Mouse (Mus musculus): ENCODE data around the gene Dennd2d. TPM values are rescaled to one million over a fixed set of nuclear protein-coding genes. Genes with fewer than 3 reads are reported as not detected.

The Dennd2d gene
- polyA plus RNA-seq, 1 experiment from 2014 or later = 1.5 TPM

DNA sequence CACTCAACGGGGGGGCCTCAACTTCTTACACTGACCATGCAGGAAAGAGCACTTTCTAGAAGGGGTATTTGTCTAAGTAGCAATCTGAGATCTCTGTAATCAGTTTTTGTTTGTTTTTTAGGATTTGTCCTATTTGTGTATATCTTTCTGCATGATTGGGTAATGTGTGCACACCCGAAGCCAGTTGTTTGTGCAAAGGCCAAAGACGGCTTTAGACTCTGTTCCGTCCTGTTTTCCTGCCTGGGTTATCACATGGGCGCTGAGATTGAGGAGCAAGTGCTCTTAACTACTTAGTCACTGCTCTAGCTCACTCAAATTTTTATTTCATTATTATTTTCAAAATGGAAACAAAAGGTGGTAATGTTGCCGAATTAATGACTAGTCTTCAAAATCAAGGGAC, 32.8 kb downstream of the Dennd2d start:
- Histone ChIP-seq H3K27ac (ENCODE audit: low read length) (no peak overlapping the region), H3K4me3 (ENCODE audit: low read depth, low read length) (no peak overlapping the region), H3K27me3 (ENCODE audit: control insufficient read depth, insufficient read depth, low read depth, low read length) (no peaks in the 10 kb centered on the region), H3K4me2 (ENCODE audit: low read length) (no peak overlapping the region), H3K36me3 (ENCODE audit: control insufficient read depth, insufficient read depth, low read length) (no peaks in the 10 kb centered on the region), H3K9ac (ENCODE audit: low read depth, low read length) (no peak overlapping the region), H3K4me1 (ENCODE audit: control insufficient read depth, insufficient read depth, low read length) (no peaks in the 10 kb centered on the region), H3K9me3 (replicated peaks; ENCODE audit: control insufficient read depth, low read length, poor library complexity, severe bottlenecking) (no peaks in the 10 kb centered on the region)
- no peak for ATAC-seq
- 95% methylated on average over 6 of the region's 6 CpGs for WGBS

DNA sequence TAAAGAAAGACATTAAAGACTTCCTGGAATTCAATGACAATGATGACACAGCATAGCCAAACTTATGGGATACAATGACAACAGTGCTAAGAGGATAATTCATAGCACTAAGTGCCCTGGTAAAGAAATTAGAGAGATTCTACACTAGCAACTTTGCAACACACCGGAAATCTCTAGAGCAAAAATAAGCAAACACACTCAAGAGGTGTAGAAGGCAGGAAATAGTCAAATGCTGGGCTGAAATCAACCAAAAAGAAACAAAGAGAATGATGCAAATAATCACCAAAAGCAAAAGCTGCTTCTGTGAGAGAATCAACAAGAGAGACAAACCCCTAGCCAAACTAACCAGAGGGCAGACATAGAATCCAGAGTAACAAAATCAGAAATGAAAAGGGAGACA, 40.5 kb downstream of the Dennd2d start:
- ATAC-seq = no peak
- WGBS = 93% methylated on average over 1 of the region's 1 CpGs
- Histone ChIP-seq H3K4me1 (ENCODE audit: control insufficient read depth, insufficient read depth, low read length) (no peaks in the 10 kb centered on the region), H3K27me3 (ENCODE audit: control insufficient read depth, insufficient read depth, low read depth, low read length) (no peaks in the 10 kb centered on the region), H3K27ac (ENCODE audit: low read length) (no peak overlapping the region), H3K4me2 (ENCODE audit: low read length) (no peak overlapping the region), H3K9ac (ENCODE audit: low read depth, low read length) (no peak overlapping the region), H3K9me3 (replicated peaks; ENCODE audit: control insufficient read depth, low read length, poor library complexity, severe bottlenecking) (no peaks in the 10 kb centered on the region), H3K4me3 (ENCODE audit: low read depth, low read length) (no peak overlapping the region), H3K36me3 (ENCODE audit: control insufficient read depth, insufficient read depth, low read length) (no peaks in the 10 kb centered on the region)

- no peak overlapping the region for H3K27ac ChIP-seq (ENCODE audit: low read length)
- no peak overlapping the region for H3K4me2 ChIP-seq (ENCODE audit: low read length)
- no peaks in the 10 kb centered on the region for H3K36me3 ChIP-seq (ENCODE audit: control insufficient read depth, insufficient read depth, low read length)
- 94% methylated on average over 2 of the region's 2 CpGs for WGBS
- no peaks in the 10 kb centered on the region for H3K9me3 ChIP-seq (replicated peaks; ENCODE audit: control insufficient read depth, low read length, poor library complexity, severe bottlenecking)
- no peak overlapping the region for H3K4me3 ChIP-seq (ENCODE audit: low read depth, low read length)
- H3K9ac ChIP-seq (ENCODE audit: low read depth, low read length) = no peak overlapping the region
- no peak for ATAC-seq
- H3K27me3 ChIP-seq (ENCODE audit: control insufficient read depth, insufficient read depth, low read depth, low read length) = no peaks in the 10 kb centered on the region
- H3K4me1 ChIP-seq (ENCODE audit: control insufficient read depth, insufficient read depth, low read length) = no peaks in the 10 kb centered on the region
These were observed 44.2 kb downstream of the Dennd2d start for GRCm38 (mm10) chr3:106526411-106526810.

GRCm38 (mm10) chr3:106528032-106528431, 45.8 kb downstream of the Dennd2d start:
- H3K27ac ChIP-seq (ENCODE audit: low read length) = no peak overlapping the region
- no peaks in the 10 kb centered on the region for H3K36me3 ChIP-seq (ENCODE audit: control insufficient read depth, insufficient read depth, low read length)
- WGBS = 97% methylated on average over 2 of the region's 2 CpGs
- no peak overlapping the region for H3K4me2 ChIP-seq (ENCODE audit: low read length)
- H3K27me3 ChIP-seq (ENCODE audit: control insufficient read depth, insufficient read depth, low read depth, low read length) = no peaks in the 10 kb centered on the region
- no peak overlapping the region for H3K9ac ChIP-seq (ENCODE audit: low read depth, low read length)
- no peaks in the 10 kb centered on the region for H3K9me3 ChIP-seq (replicated peaks; ENCODE audit: control insufficient read depth, low read length, poor library complexity, severe bottlenecking)
- H3K4me1 ChIP-seq (ENCODE audit: control insufficient read depth, insufficient read depth, low read length) = no peaks in the 10 kb centered on the region
- ATAC-seq = no peak
- H3K4me3 ChIP-seq (ENCODE audit: low read depth, low read length) = no peak overlapping the region

GRCm38 (mm10) chr3:106533277-106533676, 51.1 kb downstream of the Dennd2d start:
- 97% methylated on average over 2 of the region's 2 CpGs for WGBS
- Histone ChIP-seq H3K9me3 (replicated peaks; ENCODE audit: control insufficient read depth, low read length, poor library complexity, severe bottlenecking) (no peaks in the 10 kb centered on the region), H3K27me3 (ENCODE audit: control insufficient read depth, insufficient read depth, low read depth, low read length) (no peaks in the 10 kb centered on the region), H3K4me3 (ENCODE audit: low read depth, low read length) (no peak overlapping the region), H3K36me3 (ENCODE audit: control insufficient read depth, insufficient read depth, low read length) (peaks cover 3% of the 10 kb centered on the region; the same call in 1 of the 2 replicates), H3K27ac (ENCODE audit: low read length) (no peak overlapping the region), H3K9ac (ENCODE audit: low read depth, low read length) (no peak overlapping the region), H3K4me1 (ENCODE audit: control insufficient read depth, insufficient read depth, low read length) (no peaks in the 10 kb centered on the region), H3K4me2 (ENCODE audit: low read length) (no peak overlapping the region)
- ATAC-seq = no peak

GRCm38 (mm10) chr3:106544721-106545316, 62.6 kb downstream of the Dennd2d start:
- no peak overlapping the region for H3K27ac ChIP-seq (ENCODE audit: low read length)
- 93% methylated on average over 8 of the region's 8 CpGs for WGBS
- H3K27me3 ChIP-seq (ENCODE audit: control insufficient read depth, insufficient read depth, low read depth, low read length) = no peaks in the 10 kb centered on the region
- H3K4me3 ChIP-seq (ENCODE audit: low read depth, low read length) = no peak overlapping the region
- no peak overlapping the region for H3K9ac ChIP-seq (ENCODE audit: low read depth, low read length)
- no peaks in the 10 kb centered on the region for H3K9me3 ChIP-seq (replicated peaks; ENCODE audit: control insufficient read depth, low read length, poor library complexity, severe bottlenecking)
- ATAC-seq = no peak
- peaks cover 15% of the 10 kb centered on the region for H3K4me1 ChIP-seq (ENCODE audit: control insufficient read depth, insufficient read depth, low read length)
- no peaks in the 10 kb centered on the region for H3K36me3 ChIP-seq (ENCODE audit: control insufficient read depth, insufficient read depth, low read length)
- H3K4me2 ChIP-seq (ENCODE audit: low read length) = no peak overlapping the region

DNA sequence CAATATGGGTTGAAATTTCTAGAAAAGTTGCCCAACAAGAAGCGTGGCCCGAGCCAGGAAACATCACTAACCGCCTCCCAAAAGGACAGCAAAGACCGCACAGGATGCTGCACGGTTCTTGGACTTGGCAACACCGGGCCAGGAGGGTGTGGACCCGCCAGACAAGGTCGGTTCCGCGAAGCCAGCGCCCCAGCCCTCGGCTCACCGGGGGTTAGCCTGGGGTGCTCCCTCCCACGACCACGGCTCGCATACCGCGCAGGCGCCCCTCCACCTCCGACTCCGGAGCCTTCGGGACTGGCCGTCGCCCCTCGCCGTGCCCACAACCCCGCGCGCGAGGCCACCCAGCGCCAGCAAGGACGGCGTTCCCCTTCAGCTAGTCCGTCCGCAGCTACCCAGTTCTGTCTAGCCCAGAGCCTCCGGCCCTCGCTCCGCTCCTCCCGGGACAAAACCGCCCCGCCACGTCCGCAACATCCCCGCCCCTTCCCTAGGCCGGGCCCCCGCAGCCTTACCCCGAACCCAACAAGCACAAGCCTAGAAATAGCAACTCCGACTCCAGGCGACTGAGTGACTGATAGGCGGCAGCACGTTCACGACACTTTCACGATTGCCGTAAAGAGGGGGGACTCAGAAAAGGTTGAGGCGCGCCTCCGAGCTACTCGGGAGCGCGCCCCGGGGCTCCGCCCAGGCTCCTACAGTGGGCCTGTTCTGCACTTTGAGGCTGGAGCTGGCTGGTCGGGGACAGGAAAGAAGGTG, 65.1 kb downstream of the Dennd2d start, which contains the start of the genes Dram2 and Cept1:
Gene Dram2 (plus strand): TSS at position 628 of the 753 bp plus-strand sequence.
Gene Cept1 (minus strand): TSS at position 632 of the 753 bp plus-strand sequence.
- H3K9ac ChIP-seq (ENCODE audit: low read depth, low read length) = peak within 1 kb of the TSS; percentile 94
- peak; percentile 98 for ATAC-seq
- no peaks in the 10 kb centered on the region for H3K27me3 ChIP-seq (ENCODE audit: control insufficient read depth, insufficient read depth, low read depth, low read length)
- under 1% methylated on average over 59 of the region's 63 CpGs for WGBS
- peaks cover 22% of the 10 kb centered on the region for H3K4me1 ChIP-seq (ENCODE audit: control insufficient read depth, insufficient read depth, low read length)
- no peaks in the 10 kb centered on the region for H3K9me3 ChIP-seq (replicated peaks; ENCODE audit: control insufficient read depth, low read length, poor library complexity, severe bottlenecking)
- H3K36me3 ChIP-seq (ENCODE audit: control insufficient read depth, insufficient read depth, low read length) = no peaks in the 10 kb centered on the region
- H3K27ac ChIP-seq (ENCODE audit: low read length) = peak within 1 kb of the TSS; percentile 91
- H3K4me3 ChIP-seq (ENCODE audit: low read depth, low read length) = peak within 1 kb of the TSS; percentile 66
- H3K4me2 ChIP-seq (ENCODE audit: low read length) = peak within 1 kb of the TSS; percentile 71

- Histone ChIP-seq H3K9me3 (replicated peaks; ENCODE audit: control insufficient read depth, low read length, poor library complexity, severe bottlenecking) (no peaks in the 10 kb centered on the region), H3K36me3 (ENCODE audit: control insufficient read depth, insufficient read depth, low read length) (no peaks in the 10 kb centered on the region), H3K27ac (ENCODE audit: low read length) (peak overlapping the region; percentile 91), H3K4me1 (ENCODE audit: control insufficient read depth, insufficient read depth, low read length) (peaks cover 22% of the 10 kb centered on the region), H3K4me3 (ENCODE audit: low read depth, low read length) (peak overlapping the region; percentile 66), H3K9ac (ENCODE audit: low read depth, low read length) (peak overlapping the region; percentile 94), H3K4me2 (ENCODE audit: low read length) (peak overlapping the region; percentile 71), H3K27me3 (ENCODE audit: control insufficient read depth, insufficient read depth, low read depth, low read length) (no peaks in the 10 kb centered on the region)
- under 1% methylated on average over 27 of the region's 27 CpGs for WGBS
- ATAC-seq = peak; percentile 20
These were observed 65.8 kb downstream of the Dennd2d start for GRCm38 (mm10) chr3:106547924-106548539.

- Histone ChIP-seq H3K27me3 (ENCODE audit: control insufficient read depth, insufficient read depth, low read depth, low read length) (no peaks in the 10 kb centered on the region), H3K9ac (ENCODE audit: low read depth, low read length) (0 out of 2 replicates have a peak overlapping the region, but pooled peaks have one; percentile 30), H3K4me1 (ENCODE audit: control insufficient read depth, insufficient read depth, low read length) (peaks cover 22% of the 10 kb centered on the region), H3K27ac (ENCODE audit: low read length) (no peak overlapping the region), H3K36me3 (ENCODE audit: control insufficient read depth, insufficient read depth, low read length) (peaks cover 3% of the 10 kb centered on the region; the same call in 1 of the 2 replicates), H3K9me3 (replicated peaks; ENCODE audit: control insufficient read depth, low read length, poor library complexity, severe bottlenecking) (no peaks in the 10 kb centered on the region), H3K4me2 (ENCODE audit: low read length) (peak overlapping the region; percentile 50), H3K4me3 (ENCODE audit: low read depth, low read length) (peak overlapping the region; percentile 26)
- WGBS = 41% methylated on average over 3 of the region's 3 CpGs
- no peak for ATAC-seq
These were observed 66.8 kb downstream of the Dennd2d start for GRCm38 (mm10) chr3:106548971-106549370.

Data from midbrain, embryonic 16.5 days (tissue).